Mouse (Mus musculus): ENCODE measurements at regions not wholly inside any gene's neighbourhood (a gene's known extent, or its start where the extent isn't known, plus 50 kb on each side); places are given as distances from the start of the nearest gene placed in this dataset.

DNA sequence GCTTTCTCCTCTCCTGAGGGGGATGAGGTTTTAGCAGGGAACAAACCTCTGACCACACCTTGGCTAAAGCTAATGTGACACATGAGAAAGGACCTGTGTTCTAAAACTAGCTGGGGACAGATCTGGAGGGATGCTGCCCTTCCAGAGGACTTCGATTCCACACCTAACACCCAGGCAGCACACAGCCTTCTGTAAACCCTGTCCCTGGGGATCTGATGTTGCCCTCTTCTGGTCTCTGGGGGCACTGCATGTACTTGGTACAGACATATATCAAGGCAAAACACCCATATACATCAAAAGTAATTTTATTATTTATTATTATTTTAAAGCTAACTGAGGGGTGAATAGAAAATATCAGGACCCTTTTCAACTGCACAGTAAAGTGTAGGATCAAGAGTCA is 65.0 kb upstream of the Sfrp2 start:
- peak; percentile 41 for DNase-seq

DNA sequence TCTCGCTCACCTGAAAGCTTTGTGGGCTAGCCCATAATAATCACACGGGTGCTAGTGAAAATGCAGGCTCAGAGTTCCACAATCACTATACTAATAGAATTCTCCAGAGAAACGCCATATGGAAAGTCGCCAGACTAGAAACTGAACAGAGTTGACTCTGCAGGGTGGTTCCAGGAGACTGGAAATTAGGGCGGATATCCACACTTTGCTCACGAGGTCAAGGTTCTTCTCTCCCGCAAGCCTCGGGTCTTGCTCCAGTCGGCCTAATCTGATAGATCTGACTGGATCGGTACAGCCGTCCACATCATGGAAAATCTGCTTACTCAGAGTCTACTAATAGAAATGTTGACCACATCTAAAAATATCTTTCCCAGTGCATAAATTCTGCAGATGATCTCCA is 61.6 kb upstream of the Sfrp2 start:
- DNase-seq = no peak

DNA sequence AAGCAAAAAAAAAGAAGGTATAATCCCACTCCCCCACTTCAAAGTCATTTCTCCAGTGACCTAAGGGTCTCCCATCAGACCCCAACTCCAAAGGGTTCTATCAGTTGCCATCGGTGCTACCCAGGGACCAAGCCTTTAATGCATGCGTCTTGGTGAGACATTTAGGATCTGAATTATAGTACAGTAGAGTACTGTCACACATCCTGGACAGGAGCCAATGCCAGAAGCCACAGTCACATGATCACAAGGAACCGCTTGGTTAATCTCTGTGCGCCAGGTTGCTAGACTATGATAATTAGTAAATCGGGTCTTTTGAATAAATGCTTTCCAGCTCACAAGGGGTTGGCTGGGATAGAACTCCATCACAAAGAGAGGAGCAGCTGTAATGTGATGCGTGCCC is 60.9 kb upstream of the Sfrp2 start:
- no peak for DNase-seq

DNA sequence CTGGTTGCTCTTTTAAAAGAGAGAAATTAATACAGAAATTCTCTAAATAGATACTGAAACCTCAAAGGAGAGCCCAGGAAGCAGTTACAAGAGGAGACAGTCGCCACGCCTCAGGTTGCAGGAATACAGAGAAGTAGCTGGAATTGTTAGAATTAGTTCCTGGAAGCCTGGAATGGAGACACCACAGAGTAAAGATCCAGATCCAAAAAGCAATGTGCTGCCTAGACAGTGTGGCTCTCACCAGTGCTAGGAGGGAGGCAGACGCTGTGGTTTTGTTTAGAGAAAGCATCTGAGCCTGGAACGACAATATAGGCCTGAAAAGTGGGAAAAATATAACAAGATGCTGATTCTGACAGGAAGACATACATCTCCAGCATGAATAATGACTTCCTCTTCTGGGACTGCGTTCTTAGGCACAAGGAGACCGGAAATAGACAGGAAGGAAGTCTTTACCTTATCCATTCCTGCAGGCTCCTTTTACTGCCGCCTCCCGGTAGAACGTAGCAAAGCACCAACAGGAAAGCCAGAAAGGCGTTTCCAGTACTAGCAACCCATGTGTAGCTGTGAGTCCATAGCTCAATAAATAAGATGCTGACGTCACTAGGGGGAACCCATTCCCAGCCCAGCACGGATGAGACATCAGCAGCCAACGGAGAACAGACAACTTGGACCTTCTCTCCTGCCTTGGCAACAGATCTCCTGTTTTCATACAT is 59.4 kb upstream of the Sfrp2 start:
- no peak for DNase-seq

GRCm38 (mm10) chr3:83707278-83707677 is 58.8 kb upstream of the Sfrp2 start:
- no peak for DNase-seq

- no peak for DNase-seq
Measured at GRCm38 (mm10) chr3:83708973-83709372, 57.1 kb upstream of the Sfrp2 start.

- no peak for DNase-seq
Measured at GRCm38 (mm10) chr3:83709531-83709930, 56.6 kb upstream of the Sfrp2 start.

GRCm38 (mm10) chr3:83710995-83711541 is 55.1 kb upstream of the Sfrp2 start:
- DNase-seq = no peak

- no peak for DNase-seq
Measured at GRCm38 (mm10) chr3:83712355-83712754, 53.8 kb upstream of the Sfrp2 start.

GRCm38 (mm10) chr3:83714572-83714971 is 51.5 kb upstream of the Sfrp2 start:
- DNase-seq = no peak

All from right cerebral cortex, postnatal 14 days (tissue).